Mouse (Mus musculus) lung, postnatal 0 days (tissue): ENCODE results near the gene Mall. TPM values are rescaled to one million over a fixed set of nuclear protein-coding genes. Genes with fewer than 3 reads are reported as not detected.

Experiments
- ATAC-seq: fragments of 200-750 bp; cut with Nextera tagmentation; 2 replicates; pipeline ENCODE4 v1.8.0; 2017; ENCODE audit warnings: moderate library complexity
- DNase-seq: peaks from one replicate; pipeline ENCODE4 v3.0.0-alpha.2; 2016; ENCODE audit warnings: low spot score
- H3K27ac ChIP-seq: fragments of 300-500 bp; sonication (generic); 2 replicates; pipeline ENCODE4 v1.5.1; 2014; ENCODE audit warnings: antibody characterized with exemption, mild to moderate bottlenecking, low read length, mixed read lengths
- H3K27me3 ChIP-seq: fragments of 300-500 bp; sonication (generic); replicated peaks from 2 replicates; pipeline ENCODE4 v1.6.1; 2014; ENCODE audit warnings: low read length, mixed read lengths; ENCODE audit not compliant: insufficient read depth
- H3K36me3 ChIP-seq: fragments of 300-500 bp; sonication (generic); 2 replicates; pipeline ENCODE4 v1.6.1; 2014; ENCODE audit warnings: low read length, mixed read lengths; ENCODE audit not compliant: insufficient read depth
- H3K4me1 ChIP-seq: fragments of 300-500 bp; sonication (generic); 2 replicates; pipeline ENCODE4 v1.6.1; 2014; ENCODE audit warnings: antibody characterized with exemption, low read depth, low read length, mixed read lengths; ENCODE audit not compliant: insufficient read depth
- H3K4me2 ChIP-seq: fragments of 300-500 bp; sonication (generic); replicated peaks from 2 replicates; pipeline ENCODE4 v1.6.1; 2014; ENCODE audit warnings: low read depth, mild to moderate bottlenecking, low read length, moderate library complexity, mixed read lengths
- H3K4me3 ChIP-seq: fragments of 300-500 bp; sonication (generic); 2 replicates; pipeline ENCODE4 v1.5.1; 2014; ENCODE audit warnings: low read depth, low read length
- H3K9ac ChIP-seq: fragments of 300-500 bp; sonication (generic); replicated peaks from 2 replicates; pipeline ENCODE4 v1.6.1; 2014; ENCODE audit warnings: low read depth, mild to moderate bottlenecking
- H3K9me3 ChIP-seq: fragments of 300-500 bp; sonication (generic); 2 replicates; pipeline ENCODE4 v1.6.1; 2016; ENCODE audit warnings: low read length, mixed read lengths
- CTCF ChIP-seq: IDR thresholded peaks from 2 replicates; pipeline ENCODE4 v1.5.1; 2016; ENCODE audit warnings: antibody characterized with exemption, mild to moderate bottlenecking
- EP300 ChIP-seq: IDR thresholded peaks from 2 replicates; pipeline ENCODE4 v1.6.1; 2016; ENCODE audit warnings: antibody characterized with exemption, mild to moderate bottlenecking, control low read depth
- WGBS: fragments of 180-500 bp; shearing (Covaris S2); extraction: QIAGEN DNeasy Blood & Tissue Kit; methylation state at CpG from one replicate; pipeline ENCODE4 v1.1.7; 2014; 5-methylcytosine and 5-hydroxymethylcytosine counted together
- polyA plus RNA-seq: library from polyadenylated mRNA; unstranded; fragments of >200 nt; fragmentation: Nextera tagmentation; extraction: Ambion mirVana; gene quantifications from 2 replicates; pipeline ENCODE4 v1.2.1, GENCODE M21; 2015

Mall gene
- polyA plus RNA-seq, 1 experiment from 2014 or later: 5.8 TPM

- Histone ChIP-seq H3K9me3 (no peaks in the 10 kb centered on the region), H3K4me1 (no peaks in the 10 kb centered on the region), H3K36me3 (0 out of 2 replicates have a peak, but pooled peaks cover 6% of the 10 kb centered on the region), H3K27me3 (no peaks in the 10 kb centered on the region), H3K9ac (no peak overlapping the region), H3K4me3 (no peak overlapping the region), H3K27ac (no peak overlapping the region), H3K4me2 (no peak overlapping the region)
- DNase-seq: no peak
- 66% methylated on average over 10 of the region's 10 CpGs for WGBS
- TF ChIP-seq CTCF (no peak), EP300 (no peak)
- ATAC-seq: no peak
These were observed 30.8 kb upstream of the Mall start for GRCm38 (mm10) chr2:127760429-127761000.

- no peak overlapping the region for H3K9ac ChIP-seq
- H3K4me2 ChIP-seq: no peak overlapping the region
- no peaks in the 10 kb centered on the region for H3K27me3 ChIP-seq
- H3K4me1 ChIP-seq: no peaks in the 10 kb centered on the region
- H3K27ac ChIP-seq: no peak overlapping the region
- no peak for DNase-seq
- TF ChIP-seq CTCF: no peak
- TF ChIP-seq EP300: no peak
- H3K4me3 ChIP-seq: no peak overlapping the region
- ATAC-seq: no peak
- H3K36me3 ChIP-seq: 0 out of 2 replicates have a peak, but pooled peaks cover 6% of the 10 kb centered on the region
- no peaks in the 10 kb centered on the region for H3K9me3 ChIP-seq
- 82% methylated on average over 6 of the region's 6 CpGs for WGBS
These were observed 30.3 kb upstream of the Mall start for GRCm38 (mm10) chr2:127760014-127760413.

- H3K27ac ChIP-seq: no peak overlapping the region
- no peak overlapping the region for H3K4me2 ChIP-seq
- 0 out of 2 replicates have a peak, but pooled peaks cover 6% of the 10 kb centered on the region for H3K36me3 ChIP-seq
- H3K27me3 ChIP-seq: no peaks in the 10 kb centered on the region
- H3K9ac ChIP-seq: no peak overlapping the region
- ATAC-seq (peak; percentile 37; the same call in 1 of the 2 replicates), DNase-seq (no peak)
- H3K4me1 ChIP-seq: no peaks in the 10 kb centered on the region
- TF ChIP-seq CTCF (peak; percentile 55), EP300 (no peak)
- WGBS: 54% methylated on average over 5 of the region's 5 CpGs
- no peak overlapping the region for H3K4me3 ChIP-seq
- no peaks in the 10 kb centered on the region for H3K9me3 ChIP-seq
These were observed 29.6 kb upstream of the Mall start for GRCm38 (mm10) chr2:127759157-127759880.

GRCm38 (mm10) chr2:127757171-127757570 lies 27.4 kb upstream of the Mall start:
- Histone ChIP-seq H3K4me2 (no peak overlapping the region), H3K27me3 (no peaks in the 10 kb centered on the region), H3K27ac (no peak overlapping the region), H3K9ac (no peak overlapping the region), H3K4me3 (no peak overlapping the region), H3K9me3 (no peaks in the 10 kb centered on the region), H3K36me3 (0 out of 2 replicates have a peak, but pooled peaks cover 6% of the 10 kb centered on the region), H3K4me1 (no peaks in the 10 kb centered on the region)
- no peak for DNase-seq
- 35% methylated on average over 8 of the region's 8 CpGs for WGBS
- TF ChIP-seq CTCF: no peak
- TF ChIP-seq EP300: no peak
- ATAC-seq: no peak

GRCm38 (mm10) chr2:127754113-127754512 lies 24.4 kb upstream of the Mall start:
- Histone ChIP-seq H3K36me3 (no peaks in the 10 kb centered on the region), H3K27ac (no peak overlapping the region), H3K4me1 (no peaks in the 10 kb centered on the region), H3K9ac (no peak overlapping the region), H3K4me3 (no peak overlapping the region), H3K4me2 (no peak overlapping the region), H3K27me3 (no peaks in the 10 kb centered on the region), H3K9me3 (no peaks in the 10 kb centered on the region)
- TF ChIP-seq CTCF (no peak), EP300 (no peak)
- no peak for DNase-seq
- 94% methylated on average over 4 of the region's 4 CpGs for WGBS
- no peak for ATAC-seq

- WGBS: 76% methylated on average over 11 of the region's 11 CpGs
- no peaks in the 10 kb centered on the region for H3K36me3 ChIP-seq
- no peaks in the 10 kb centered on the region for H3K9me3 ChIP-seq
- H3K9ac ChIP-seq: no peak overlapping the region
- no peak overlapping the region for H3K4me2 ChIP-seq
- TF ChIP-seq CTCF: no peak
- no peak overlapping the region for H3K27ac ChIP-seq
- DNase-seq (no peak), ATAC-seq (no peak)
- no peaks in the 10 kb centered on the region for H3K4me1 ChIP-seq
- no peak overlapping the region for H3K4me3 ChIP-seq
- H3K27me3 ChIP-seq: no peaks in the 10 kb centered on the region
These were observed 22.3 kb upstream of the Mall start for GRCm38 (mm10) chr2:127751849-127752610.
